Mouse (Mus musculus) ES-E14 (cell line): ENCODE data around the gene Rora.

Experiments used
- MAFK ChIP-seq: IDR thresholded peaks from 2 replicates; pipeline ENCODE4 v1.6.1; 2014; ENCODE audit warnings: mild to moderate bottlenecking, low read depth, low read length, inconsistent platforms; ENCODE audit not compliant: insufficient read depth
- ZNF384 ChIP-seq: IDR thresholded peaks from 2 replicates; pipeline ENCODE4 v1.6.1; 2012; ENCODE audit warnings: low read depth, low read length, inconsistent platforms

DNA sequence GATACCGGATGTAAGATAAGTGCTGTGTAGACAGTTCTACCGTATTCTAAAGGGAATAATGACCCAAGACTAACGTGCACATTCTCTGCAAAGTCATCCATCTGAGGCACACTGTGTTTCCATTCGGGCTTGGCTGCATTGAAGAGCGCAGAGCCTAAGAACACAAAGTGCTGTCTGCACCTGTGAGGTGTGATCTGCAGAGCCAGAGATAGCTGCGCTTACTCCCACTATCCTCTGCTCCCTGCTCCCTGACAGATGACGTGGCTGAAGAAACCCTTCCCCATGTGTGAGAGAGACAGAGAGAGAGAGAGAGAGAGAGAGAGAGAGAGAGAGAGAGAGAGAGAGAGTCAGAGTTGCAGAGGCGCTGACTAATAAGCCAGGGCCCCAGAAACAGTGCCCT lies 392.3 kb downstream of the Rora start:
- no peak for TF ChIP-seq MAFK
- no peak for TF ChIP-seq ZNF384
